Mouse (Mus musculus) spleen, embryonic (tissue): ENCODE results near the gene Nid2.

ENCODE experiments used
- CTCF ChIA-PET: fragments of 350-600 bp; sonication (Branson Sonifier 250); formaldehyde crosslinking; loops from one replicate; lab custom pipeline; 2022; lab: Charles Lee

Gene Nid2

GRCm38 (mm10) chr14:19740147-19740738, 10.8 kb upstream of the Nid2 start:
- CTCF ChIA-PET: no interaction called here

GRCm38 (mm10) chr14:19744876-19745275, 6.2 kb upstream of the Nid2 start:
- CTCF ChIA-PET: no interaction called here

DNA sequence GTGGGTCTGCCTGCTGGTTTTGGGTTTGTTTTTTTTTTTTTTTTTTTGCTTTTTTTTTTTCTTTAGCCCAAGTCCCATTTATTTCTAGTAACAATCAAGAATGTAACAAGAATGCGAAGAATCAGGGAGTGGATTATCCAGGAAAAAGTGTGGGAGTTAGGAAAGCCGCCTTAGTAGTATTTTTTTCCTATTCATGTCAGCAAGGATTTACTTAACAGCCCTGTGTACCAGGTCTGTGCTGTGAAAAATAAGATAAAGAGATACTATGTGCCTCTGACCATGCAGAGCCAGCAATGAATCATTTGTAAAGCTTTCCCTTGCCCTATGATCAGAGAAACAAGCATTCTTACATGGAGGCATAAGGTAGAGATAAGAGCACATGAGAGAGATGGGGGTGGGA, 4.8 kb upstream of the Nid2 start:
- CTCF ChIA-PET: no interaction called here

GRCm38 (mm10) chr14:19746731-19747130, 4.3 kb upstream of the Nid2 start:
- CTCF ChIA-PET: no interaction called here

GRCm38 (mm10) chr14:19749743-19750142, 1.3 kb upstream of the Nid2 start:
- CTCF ChIA-PET: no interaction called here

DNA sequence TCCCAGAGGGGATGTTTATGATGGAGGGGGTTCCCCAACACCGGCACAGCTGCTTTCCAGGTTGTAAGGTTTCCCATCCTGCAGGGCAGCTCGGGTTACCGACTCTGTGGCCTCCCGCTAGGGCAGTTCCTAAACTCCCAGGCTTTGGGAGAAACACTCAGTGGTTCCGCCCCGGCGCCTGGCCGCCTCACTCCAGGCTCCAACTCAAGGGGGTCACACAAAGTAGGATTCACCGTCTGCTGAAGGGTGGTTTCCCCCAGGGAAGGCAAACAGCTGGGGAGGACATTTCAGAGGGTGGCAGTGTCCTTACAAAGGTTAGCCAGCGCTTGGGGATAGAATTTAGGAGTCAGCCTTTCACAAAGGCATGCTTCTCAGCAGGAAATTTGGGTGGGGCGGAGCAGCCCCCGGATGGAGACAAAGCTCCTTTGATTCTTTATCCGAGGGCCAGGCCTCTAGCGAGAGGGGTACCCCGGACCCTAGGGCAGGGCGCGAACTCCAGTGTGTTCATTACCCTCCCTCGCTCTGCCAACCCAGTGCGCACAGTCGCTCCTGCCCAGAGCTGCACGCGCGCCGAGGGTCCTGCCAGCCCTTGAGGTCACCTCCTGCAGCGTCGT, 547 bp upstream of the Nid2 start:
- CTCF ChIA-PET: no interaction called here

- CTCF ChIA-PET: no interaction called here
Observed at GRCm38 (mm10) chr14:19752276-19752675, 1.2 kb downstream of the Nid2 start.

- CTCF ChIA-PET: no interaction called here
Observed at GRCm38 (mm10) chr14:19759277-19760193, 8.5 kb downstream of the Nid2 start.

- CTCF ChIA-PET: no interaction called here
Observed at GRCm38 (mm10) chr14:19760721-19761120, 9.7 kb downstream of the Nid2 start.

DNA sequence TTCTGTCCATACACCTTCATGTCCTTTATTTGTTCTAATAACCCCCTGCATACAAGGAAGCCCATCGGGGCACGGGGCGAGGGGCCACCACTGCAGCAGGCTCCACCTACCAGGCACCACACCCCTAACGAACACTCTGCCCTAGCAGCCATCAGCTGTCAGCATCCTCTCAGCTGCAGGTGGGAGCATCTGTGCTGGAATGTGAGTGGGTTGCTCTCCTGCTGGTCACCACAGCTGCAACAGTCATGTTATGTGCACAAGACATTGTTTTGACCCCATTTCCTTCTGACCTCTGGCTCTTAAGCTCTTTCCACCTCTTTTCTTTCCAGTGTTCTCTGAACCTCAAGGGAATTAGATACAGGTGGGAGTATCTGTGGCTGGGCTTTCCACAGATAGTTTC, 10.9 kb downstream of the Nid2 start:
- CTCF ChIA-PET: interaction anchor here (0.6 kb wide), 1 partner anchor 488 kb away, joined by 4 read pairs; no protein-coding TSS in a partner anchor

DNA sequence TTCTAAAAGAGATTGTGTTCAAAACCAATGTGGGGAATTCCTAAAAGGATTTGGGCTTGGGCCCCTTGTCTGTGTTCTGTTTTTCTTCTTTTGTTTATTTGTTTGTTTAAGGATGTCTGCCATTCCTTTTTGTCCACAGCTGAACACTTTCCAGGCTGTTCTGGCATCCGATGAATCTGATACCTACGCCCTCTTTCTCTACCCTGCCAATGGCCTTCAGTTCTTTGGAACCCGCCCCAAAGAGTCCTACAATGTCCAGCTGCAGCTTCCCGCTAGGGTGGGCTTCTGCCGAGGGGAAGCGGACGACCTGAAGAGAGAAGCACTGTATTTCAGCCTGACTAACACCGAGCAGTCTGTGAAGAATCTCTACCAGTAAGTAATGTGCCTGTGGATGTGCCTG, 12.5 kb downstream of the Nid2 start:
- CTCF ChIA-PET: no interaction called here

DNA sequence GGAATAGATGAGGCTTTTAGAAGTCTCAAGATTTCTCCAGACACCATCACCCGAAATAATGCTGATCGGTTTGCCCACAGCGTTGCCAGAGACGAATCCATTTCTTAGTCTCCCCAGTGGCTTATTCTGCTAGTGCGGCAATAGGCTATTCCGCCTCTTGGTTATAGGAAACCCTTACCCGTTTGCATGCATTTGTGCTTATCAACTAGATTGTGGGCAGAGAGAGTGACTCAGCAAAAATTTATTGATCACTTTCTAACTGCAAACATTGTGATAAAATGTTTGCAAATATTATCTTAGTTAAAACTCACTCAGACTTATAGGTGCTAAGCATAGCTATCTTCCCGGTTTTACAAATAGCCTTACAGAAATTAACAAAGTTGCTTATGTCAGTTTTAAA, 13.3 kb downstream of the Nid2 start:
- CTCF ChIA-PET: no interaction called here

DNA sequence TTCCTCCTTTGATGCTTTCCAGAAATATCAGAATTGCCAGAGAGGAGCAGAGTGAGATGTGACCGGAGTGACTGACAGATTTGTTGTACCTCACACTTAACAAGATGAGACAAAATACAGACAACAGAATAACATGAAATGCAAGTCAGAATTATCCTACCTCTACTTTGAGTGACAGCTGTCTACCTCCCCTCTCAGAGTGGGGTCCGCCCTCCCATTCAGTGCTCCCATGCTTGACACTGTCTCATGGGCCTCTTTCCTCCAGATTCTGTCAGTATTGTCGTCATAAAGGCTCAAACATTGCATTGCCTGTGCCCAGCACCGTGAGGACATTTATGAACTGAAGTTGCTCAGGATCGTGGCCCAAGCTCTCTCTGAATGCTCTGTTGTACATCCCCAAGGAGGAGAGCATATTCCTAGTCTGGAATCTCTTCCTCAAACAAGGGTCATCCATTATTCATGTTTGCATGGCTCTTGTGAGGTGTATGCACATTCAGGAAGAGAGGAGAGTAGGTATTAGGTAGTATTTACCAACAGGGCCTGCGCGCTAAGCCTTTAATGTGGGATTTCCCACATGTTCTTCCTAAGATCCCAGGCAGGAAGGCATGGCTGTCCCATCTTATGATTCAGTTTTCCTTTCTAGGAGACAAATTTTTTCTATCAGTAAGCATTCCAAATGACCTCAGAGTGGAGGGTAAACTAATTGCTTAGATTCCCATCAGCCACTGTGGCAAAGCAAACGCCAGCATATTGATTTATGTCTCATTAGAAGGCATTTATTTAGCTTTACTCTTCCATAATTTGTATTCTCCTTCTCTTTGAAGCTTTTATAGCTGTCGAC, 14.7 kb downstream of the Nid2 start:
- CTCF ChIA-PET: no interaction called here

GRCm38 (mm10) chr14:19766380-19766649, 15.2 kb downstream of the Nid2 start:
- CTCF ChIA-PET: no interaction called here

DNA sequence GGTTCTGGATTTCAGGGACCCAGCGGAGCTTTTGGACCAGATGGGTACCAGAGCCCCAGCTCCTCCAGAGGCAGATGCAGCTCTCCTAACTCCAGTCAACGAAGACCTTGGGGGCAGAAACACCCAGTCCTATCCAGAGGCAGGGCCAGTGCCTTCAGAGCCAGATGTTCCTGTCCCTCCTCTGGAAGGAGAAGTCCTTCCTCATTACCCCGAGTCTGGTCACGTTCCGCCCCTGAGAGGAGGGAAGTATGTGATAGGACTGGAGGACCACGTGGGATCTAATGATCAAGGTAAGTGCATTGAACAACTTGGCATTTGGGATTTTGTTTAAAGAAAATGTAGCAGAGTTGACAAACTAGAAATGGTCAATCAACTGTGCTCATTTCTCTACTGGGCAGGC, 17.6 kb downstream of the Nid2 start:
- CTCF ChIA-PET: no interaction called here

- CTCF ChIA-PET: no interaction called here
Observed at GRCm38 (mm10) chr14:19769441-19770200, 18.6 kb downstream of the Nid2 start.

DNA sequence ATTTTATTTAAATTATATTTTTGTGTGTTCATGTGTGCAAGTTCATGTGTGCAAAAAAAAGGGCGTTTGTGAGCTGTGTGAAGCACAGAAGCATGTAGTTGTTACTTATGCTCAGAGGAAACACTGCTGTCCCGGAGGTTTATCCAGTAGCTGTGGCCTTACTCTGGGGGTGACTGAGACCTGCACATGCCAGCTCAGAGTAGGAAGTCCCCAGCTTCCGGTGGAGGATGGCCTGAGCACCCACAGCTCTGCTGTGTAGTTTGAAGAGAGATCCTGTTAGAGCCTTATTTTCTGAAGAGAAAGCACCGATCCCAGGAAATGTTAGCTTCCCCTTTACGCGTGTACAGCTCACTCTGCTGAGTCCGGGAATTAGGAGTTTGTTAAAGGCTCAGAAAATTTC, 20.1 kb downstream of the Nid2 start:
- CTCF ChIA-PET: no interaction called here

- CTCF ChIA-PET: no interaction called here
Observed at GRCm38 (mm10) chr14:19774036-19774628, 23.1 kb downstream of the Nid2 start.

DNA sequence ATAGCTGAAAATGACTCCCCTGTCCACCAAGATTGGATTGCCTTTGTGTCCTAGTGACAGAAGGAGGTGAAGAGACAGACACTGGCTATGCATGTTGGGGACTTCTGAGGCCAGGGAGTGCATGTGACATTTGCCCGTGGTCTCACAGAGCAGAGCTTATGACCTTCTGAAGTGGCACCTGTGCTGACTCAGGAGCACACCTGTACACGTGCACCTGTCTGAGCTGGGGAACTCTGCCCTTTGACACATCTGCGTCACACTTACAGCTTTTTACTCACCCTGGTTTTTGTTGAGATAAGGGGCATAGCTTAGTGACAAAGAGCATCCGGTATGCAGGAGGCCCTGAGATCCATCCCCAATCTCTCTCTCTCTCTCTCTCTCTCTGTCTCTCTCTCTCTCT, 24.4 kb downstream of the Nid2 start:
- CTCF ChIA-PET: interaction anchor here (0.7 kb wide), 1 partner anchor 59 kb away, joined by 10 read pairs; no protein-coding TSS in a partner anchor

DNA sequence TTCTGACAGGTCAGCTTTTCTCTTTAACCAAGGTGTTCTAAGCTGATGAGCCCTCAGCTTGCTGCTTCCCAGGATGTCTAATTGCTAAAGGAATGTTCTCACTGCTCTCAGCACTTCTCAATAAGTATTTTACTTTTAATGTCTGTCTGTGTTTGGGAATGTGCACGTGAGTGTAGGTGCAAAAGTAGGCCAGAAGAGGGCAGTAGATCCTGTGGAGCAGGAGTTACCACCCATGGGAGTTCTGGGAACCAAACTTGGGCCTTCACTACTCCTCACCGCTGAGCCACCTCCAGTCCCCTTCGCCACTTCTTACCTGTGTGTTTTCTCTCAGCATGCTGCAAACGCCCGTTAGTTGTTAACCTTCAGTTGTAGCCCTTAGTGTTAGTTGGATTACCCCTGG, 25.1 kb downstream of the Nid2 start:
- CTCF ChIA-PET: no interaction called here

DNA sequence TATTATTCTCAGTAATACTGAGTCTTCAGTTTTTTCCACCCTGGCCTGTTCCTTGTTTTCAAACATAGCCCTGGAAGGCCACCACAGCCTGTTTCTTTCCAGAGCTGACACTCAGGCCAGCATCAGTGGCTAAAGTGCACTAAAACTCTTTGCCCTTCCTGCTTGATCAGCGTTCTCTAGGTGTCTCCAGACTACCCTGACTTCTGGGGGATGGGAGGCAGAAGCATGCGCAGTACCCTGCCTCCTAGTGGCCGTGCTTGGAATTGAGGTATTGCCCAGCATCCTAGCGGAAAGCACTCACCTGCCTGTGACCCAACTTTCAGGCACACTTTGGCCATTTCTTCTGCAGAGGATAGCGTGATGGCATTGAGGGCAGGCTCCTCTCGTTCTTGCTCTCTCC, 25.8 kb downstream of the Nid2 start:
- CTCF ChIA-PET: no interaction called here
